Mouse (Mus musculus): ENCODE measurements around the gene Ajap1. TPM values are rescaled to one million over a fixed set of nuclear protein-coding genes. Genes with fewer than 3 reads are reported as not detected.

Ajap1 gene
- total and polyA plus RNA-seq, 3 experiments, result 0.26 to 0.27 TPM; not detected in 1

DNA sequence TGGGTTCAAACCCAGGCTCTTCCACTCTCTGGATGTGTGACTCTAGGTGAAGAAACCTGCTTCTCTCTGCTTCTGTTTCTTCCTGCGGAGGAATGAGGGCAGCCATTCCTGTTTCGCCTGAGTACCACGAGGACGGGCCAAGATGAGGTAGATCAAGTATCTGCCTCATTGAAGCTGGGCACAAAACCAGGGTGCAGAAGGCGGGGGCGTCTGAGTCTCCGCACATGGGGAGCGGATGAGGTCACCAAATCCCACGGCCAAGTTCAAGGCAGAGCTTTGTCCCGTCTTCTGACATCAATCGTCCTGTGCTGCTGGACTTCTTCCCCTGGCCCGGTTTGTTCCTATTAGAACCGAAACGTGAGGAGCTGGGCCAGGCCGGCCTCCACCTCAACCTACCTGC, 12.9 kb downstream of the Ajap1 start:
- H3K9ac ChIP-seq (ENCODE audit: low read depth, low read length), result no peak overlapping the region
- no peaks in the 10 kb centered on the region for H3K27me3 ChIP-seq (ENCODE audit: control insufficient read depth, insufficient read depth, low read length)
- no peaks in the 10 kb centered on the region for H3K79me2 ChIP-seq (replicated peaks; ENCODE audit: control insufficient read depth, insufficient read depth, low read length)
- no peaks in the 10 kb centered on the region for H3K36me3 ChIP-seq (ENCODE audit: control insufficient read depth, insufficient read depth, low read length)
- H3K4me1 ChIP-seq (ENCODE audit: control insufficient read depth, insufficient read depth, low read length), result no peaks in the 10 kb centered on the region
- H3K4me3 ChIP-seq, result no peak overlapping the region
- 85% methylated on average over 15 of the region's 15 CpGs for WGBS
- TF ChIP-seq CTCF (IDR thresholded peaks at IDR 0.05) (no peak), POLR2A (IDR thresholded peaks at IDR 0.05; ENCODE audit: insufficient read depth, low read depth, low read length) (no peak), EP300 (IDR thresholded peaks at IDR 0.05; ENCODE audit: insufficient read depth, low read depth, low read length) (no peak)
- intact Hi-C loops (cut with DNase I), result no loop called here
- no peak for DNase-seq
- no peak overlapping the region for H3K27ac ChIP-seq

DNA sequence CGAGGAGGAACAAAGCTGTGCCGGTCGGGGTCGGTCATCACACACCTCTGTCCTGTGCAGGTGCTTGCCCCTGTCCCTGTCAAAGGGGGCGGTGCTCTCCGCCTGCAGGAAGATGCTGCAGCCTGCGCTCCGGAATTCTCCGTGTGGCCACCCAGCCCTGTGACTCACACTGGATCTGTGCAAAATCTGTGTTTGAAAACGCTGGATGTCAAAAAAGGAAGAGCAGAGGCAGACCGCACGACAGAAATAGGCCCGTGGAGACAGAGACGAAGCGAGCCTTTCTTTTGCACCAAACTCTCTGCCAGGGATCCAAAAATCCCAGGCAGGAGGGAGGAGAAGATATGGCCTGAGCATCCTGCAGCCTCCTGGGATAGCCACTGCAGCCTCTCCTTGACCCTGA, 22.7 kb downstream of the Ajap1 start:
- Histone ChIP-seq H3K4me1 (ENCODE audit: control insufficient read depth, insufficient read depth, low read length) (no peaks in the 10 kb centered on the region), H3K79me2 (replicated peaks; ENCODE audit: control insufficient read depth, insufficient read depth, low read length) (no peaks in the 10 kb centered on the region), H3K4me3 (no peak overlapping the region), H3K27me3 (ENCODE audit: control insufficient read depth, insufficient read depth, low read length) (no peaks in the 10 kb centered on the region), H3K9ac (ENCODE audit: low read depth, low read length) (no peak overlapping the region), H3K36me3 (ENCODE audit: control insufficient read depth, insufficient read depth, low read length) (no peaks in the 10 kb centered on the region), H3K27ac (no peak overlapping the region)
- no peak for TF ChIP-seq EP300 (IDR thresholded peaks at IDR 0.05; ENCODE audit: insufficient read depth, low read depth, low read length)
- TF ChIP-seq POLR2A (IDR thresholded peaks at IDR 0.05; ENCODE audit: insufficient read depth, low read depth, low read length), result no peak
- no peak for TF ChIP-seq CTCF (IDR thresholded peaks at IDR 0.05)
- DNase-seq, result no peak
- 82% methylated on average over 15 of the region's 15 CpGs for WGBS
- intact Hi-C loops (cut with DNase I), result no loop called here

DNA sequence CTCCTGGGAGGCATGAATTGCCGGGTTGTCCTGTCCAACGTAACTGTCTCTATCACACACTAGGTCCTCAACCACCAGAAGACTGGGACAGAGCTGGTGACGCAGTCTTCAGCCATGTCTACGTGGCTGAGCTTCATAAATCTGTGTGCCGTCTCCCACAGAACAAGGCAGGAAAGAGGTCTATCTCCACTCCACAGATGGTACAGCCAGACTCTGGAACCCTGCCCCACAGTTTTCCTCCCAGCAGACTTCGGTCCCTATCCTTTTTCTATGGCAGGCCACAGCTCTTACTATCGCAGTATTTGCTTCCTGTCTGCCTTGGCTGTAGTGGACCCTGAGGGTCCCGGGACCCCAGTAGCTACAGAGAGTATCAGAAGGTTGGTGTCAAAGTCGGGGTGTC, 23.1 kb downstream of the Ajap1 start:
- TF ChIP-seq EP300 (IDR thresholded peaks at IDR 0.05; ENCODE audit: insufficient read depth, low read depth, low read length) (no peak), POLR2A (IDR thresholded peaks at IDR 0.05; ENCODE audit: insufficient read depth, low read depth, low read length) (no peak), CTCF (IDR thresholded peaks at IDR 0.05) (no peak)
- no peak overlapping the region for H3K4me3 ChIP-seq
- intact Hi-C loops (cut with DNase I), result no loop called here
- no peaks in the 10 kb centered on the region for H3K36me3 ChIP-seq (ENCODE audit: control insufficient read depth, insufficient read depth, low read length)
- no peaks in the 10 kb centered on the region for H3K27me3 ChIP-seq (ENCODE audit: control insufficient read depth, insufficient read depth, low read length)
- no peaks in the 10 kb centered on the region for H3K4me1 ChIP-seq (ENCODE audit: control insufficient read depth, insufficient read depth, low read length)
- no peaks in the 10 kb centered on the region for H3K79me2 ChIP-seq (replicated peaks; ENCODE audit: control insufficient read depth, insufficient read depth, low read length)
- H3K27ac ChIP-seq, result no peak overlapping the region
- no peak overlapping the region for H3K9ac ChIP-seq (ENCODE audit: low read depth, low read length)
- no peak for DNase-seq
- 79% methylated on average over 9 of the region's 9 CpGs for whole genome bisulfite sequencing

DNA sequence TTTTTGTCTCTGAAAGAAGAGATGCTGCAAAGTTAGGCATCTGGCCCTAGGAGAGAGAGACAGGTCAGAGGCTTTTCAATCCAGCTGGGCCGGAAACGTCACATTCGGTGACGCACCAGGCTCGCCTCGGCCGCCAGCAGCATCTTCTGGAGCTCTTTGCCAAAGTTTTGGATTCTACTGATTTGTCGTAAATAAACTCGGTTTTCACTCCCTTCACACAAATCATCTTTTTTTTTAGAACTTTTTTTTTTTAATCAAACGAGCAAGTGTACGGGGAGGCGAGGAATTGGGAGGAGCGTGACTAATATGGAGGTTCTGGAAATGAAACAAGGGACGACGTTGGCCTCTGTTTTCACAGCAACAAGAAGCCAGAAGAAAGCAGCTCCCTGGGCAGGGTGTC, 23.8 kb downstream of the Ajap1 start:
- no peak overlapping the region for H3K4me3 ChIP-seq
- H3K4me1 ChIP-seq (ENCODE audit: control insufficient read depth, insufficient read depth, low read length), result no peaks in the 10 kb centered on the region
- no peaks in the 10 kb centered on the region for H3K79me2 ChIP-seq (replicated peaks; ENCODE audit: control insufficient read depth, insufficient read depth, low read length)
- H3K27me3 ChIP-seq (ENCODE audit: control insufficient read depth, insufficient read depth, low read length), result no peaks in the 10 kb centered on the region
- no peak for DNase-seq
- H3K9ac ChIP-seq (ENCODE audit: low read depth, low read length), result no peak overlapping the region
- WGBS, result 84% methylated on average over 15 of the region's 15 CpGs
- intact Hi-C loops (cut with DNase I), result no loop called here
- TF ChIP-seq EP300 (IDR thresholded peaks at IDR 0.05; ENCODE audit: insufficient read depth, low read depth, low read length) (no peak), CTCF (IDR thresholded peaks at IDR 0.05) (no peak), POLR2A (IDR thresholded peaks at IDR 0.05; ENCODE audit: insufficient read depth, low read depth, low read length) (no peak)
- no peaks in the 10 kb centered on the region for H3K36me3 ChIP-seq (ENCODE audit: control insufficient read depth, insufficient read depth, low read length)
- no peak overlapping the region for H3K27ac ChIP-seq

DNA sequence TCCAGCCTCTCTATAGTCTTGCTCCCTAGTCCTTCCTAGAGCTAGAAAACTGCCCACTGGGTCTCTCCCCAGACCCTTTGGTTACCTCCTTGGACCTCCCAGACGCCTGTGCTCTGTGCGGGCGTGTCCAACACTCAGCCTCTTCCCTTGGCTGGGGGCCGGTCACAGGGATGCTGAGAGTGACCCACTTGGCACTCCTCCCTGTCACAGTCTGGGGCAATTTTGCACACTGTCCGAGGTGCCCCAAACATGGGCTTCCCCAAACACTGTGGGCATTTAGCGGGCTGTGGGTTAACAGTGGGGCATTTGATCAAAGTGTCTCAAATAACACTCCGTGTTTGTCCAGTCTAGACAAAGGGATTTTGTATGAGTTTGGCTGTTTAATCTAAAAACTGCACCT, 29.1 kb downstream of the Ajap1 start:
- 90% methylated on average over 7 of the region's 7 CpGs for WGBS
- intact Hi-C loops (cut with DNase I), result no loop called here
- H3K36me3 ChIP-seq (ENCODE audit: control insufficient read depth, insufficient read depth, low read length), result no peaks in the 10 kb centered on the region
- DNase-seq, result no peak
- no peak for TF ChIP-seq CTCF (IDR thresholded peaks at IDR 0.05)
- no peak for TF ChIP-seq EP300 (IDR thresholded peaks at IDR 0.05; ENCODE audit: insufficient read depth, low read depth, low read length)
- TF ChIP-seq POLR2A (IDR thresholded peaks at IDR 0.05; ENCODE audit: insufficient read depth, low read depth, low read length), result no peak
- no peaks in the 10 kb centered on the region for H3K79me2 ChIP-seq (replicated peaks; ENCODE audit: control insufficient read depth, insufficient read depth, low read length)
- no peaks in the 10 kb centered on the region for H3K4me1 ChIP-seq (ENCODE audit: control insufficient read depth, insufficient read depth, low read length)
- no peak overlapping the region for H3K27ac ChIP-seq
- no peak overlapping the region for H3K4me3 ChIP-seq
- no peak overlapping the region for H3K9ac ChIP-seq (ENCODE audit: low read depth, low read length)
- H3K27me3 ChIP-seq (ENCODE audit: control insufficient read depth, insufficient read depth, low read length), result no peaks in the 10 kb centered on the region

DNA sequence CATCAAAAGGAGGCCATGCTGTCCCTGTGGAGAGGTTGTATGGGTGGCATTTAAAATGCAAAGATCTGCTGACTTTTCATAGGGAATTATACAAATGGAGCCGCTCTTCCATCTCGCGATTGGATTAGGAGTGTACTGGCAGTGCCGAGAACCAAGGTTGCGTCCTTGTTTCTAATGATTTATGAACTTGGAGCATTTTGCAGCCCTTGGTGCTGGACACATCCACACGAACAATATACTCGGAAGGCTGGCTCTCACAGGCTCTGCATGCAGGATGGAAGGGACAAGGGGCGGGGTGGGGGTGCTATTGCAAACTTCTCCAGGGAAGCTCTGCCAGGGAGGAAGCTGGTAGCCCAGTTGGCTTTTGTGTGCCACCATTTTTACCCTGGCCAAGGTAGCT, 31.1 kb downstream of the Ajap1 start:
- intact Hi-C loops (cut with DNase I), result no loop called here
- no peak for DNase-seq
- no peak for TF ChIP-seq POLR2A (IDR thresholded peaks at IDR 0.05; ENCODE audit: insufficient read depth, low read depth, low read length)
- no peak for TF ChIP-seq EP300 (IDR thresholded peaks at IDR 0.05; ENCODE audit: insufficient read depth, low read depth, low read length)
- no peak for TF ChIP-seq CTCF (IDR thresholded peaks at IDR 0.05)
- no peaks in the 10 kb centered on the region for H3K4me1 ChIP-seq (ENCODE audit: control insufficient read depth, insufficient read depth, low read length)
- no peaks in the 10 kb centered on the region for H3K79me2 ChIP-seq (replicated peaks; ENCODE audit: control insufficient read depth, insufficient read depth, low read length)
- no peak overlapping the region for H3K4me3 ChIP-seq
- no peak overlapping the region for H3K27ac ChIP-seq
- H3K27me3 ChIP-seq (ENCODE audit: control insufficient read depth, insufficient read depth, low read length), result no peaks in the 10 kb centered on the region
- no peaks in the 10 kb centered on the region for H3K36me3 ChIP-seq (ENCODE audit: control insufficient read depth, insufficient read depth, low read length)
- 82% methylated on average over 8 of the region's 8 CpGs for WGBS
- no peak overlapping the region for H3K9ac ChIP-seq (ENCODE audit: low read depth, low read length)
